Mouse (Mus musculus): Measurements from ENCODE around the gene Fam78a. TPM values are rescaled to one million over a fixed set of nuclear protein-coding genes. Genes with fewer than 3 reads are reported as not detected.

Fam78a gene
- polyA plus RNA-seq, 1 experiment: 0.48 TPM

- no peak for DNase-seq (ENCODE audit: low spot score)
Measured at GRCm38 (mm10) chr2:32102944-32103343, 18.3 kb upstream of the Fam78a start.

- DNase-seq (ENCODE audit: low spot score): no peak
Measured at GRCm38 (mm10) chr2:32096122-32096420, 11.4 kb upstream of the Fam78a start.

DNA sequence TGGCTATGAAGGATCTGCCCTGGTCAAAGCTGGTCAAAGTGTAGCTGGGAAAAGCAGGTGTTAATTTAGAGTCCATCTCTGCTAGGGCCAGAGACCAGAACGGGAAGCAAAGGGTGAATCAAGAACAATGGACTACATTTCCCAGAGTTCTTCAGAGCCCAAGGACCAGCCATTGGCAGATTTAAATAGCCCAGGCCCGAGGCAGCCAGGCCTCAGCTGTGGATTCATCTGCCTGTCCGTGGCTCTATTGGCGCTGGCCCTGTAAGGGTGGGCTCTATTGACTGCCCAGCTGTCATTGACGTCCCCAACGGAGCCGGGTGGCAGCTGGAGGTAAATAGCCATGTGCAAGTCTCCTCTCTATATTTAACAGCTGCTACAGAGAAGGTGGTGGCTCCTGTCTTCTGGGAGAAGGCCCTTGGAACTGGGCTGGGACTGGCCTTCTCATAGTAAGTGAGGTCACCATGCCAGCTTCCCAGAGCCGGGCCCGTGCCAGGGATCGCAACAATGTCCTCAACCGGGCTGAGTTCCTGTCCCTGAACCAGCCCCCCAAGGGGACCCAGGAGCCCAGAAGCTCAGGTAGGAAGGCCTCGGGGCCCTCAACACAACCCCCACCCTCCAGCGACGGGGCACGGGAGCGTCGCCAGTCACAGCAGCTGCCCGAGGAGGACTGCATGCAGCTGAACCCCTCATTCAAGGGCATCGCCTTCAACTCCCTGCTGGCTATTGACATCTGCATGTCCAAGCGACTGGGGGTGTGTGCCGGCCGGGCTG is 10.9 kb upstream of the Fam78a start, which contains the start of gene Plpp7:
Gene Plpp7 (plus strand): TSS at position 178 of the 771 bp plus-strand sequence.
- DNase-seq (ENCODE audit: low spot score): peak; percentile 37

GRCm38 (mm10) chr2:32094001-32094707 is 9.5 kb upstream of the Fam78a start:
- DNase-seq (ENCODE audit: low spot score): no peak

GRCm38 (mm10) chr2:32091956-32092355 is 7.3 kb upstream of the Fam78a start:
- no peak for DNase-seq (ENCODE audit: low spot score)

GRCm38 (mm10) chr2:32090145-32090544 is 5.5 kb upstream of the Fam78a start:
- DNase-seq (ENCODE audit: low spot score): no peak

DNA sequence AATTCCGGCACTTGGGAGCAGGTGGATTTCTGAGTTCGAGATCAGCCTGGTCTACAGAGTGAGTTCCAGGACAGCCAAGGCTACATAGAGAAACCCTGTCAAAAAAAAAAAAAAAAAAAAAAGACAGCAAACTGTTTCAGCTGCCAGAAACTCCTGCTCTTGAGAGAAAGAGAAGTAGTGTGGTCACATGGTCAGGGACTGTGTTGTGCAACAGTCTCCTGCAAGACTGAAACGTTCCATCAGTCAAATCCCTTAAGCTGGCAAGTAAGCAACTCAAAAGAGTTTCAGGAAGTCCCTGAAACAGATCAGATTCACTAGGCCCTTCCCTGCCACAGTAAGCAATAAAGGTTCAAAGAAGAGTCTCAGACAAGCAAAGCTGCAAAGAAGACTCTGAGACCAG is 4.9 kb upstream of the Fam78a start:
- no peak for DNase-seq (ENCODE audit: low spot score)

DNA sequence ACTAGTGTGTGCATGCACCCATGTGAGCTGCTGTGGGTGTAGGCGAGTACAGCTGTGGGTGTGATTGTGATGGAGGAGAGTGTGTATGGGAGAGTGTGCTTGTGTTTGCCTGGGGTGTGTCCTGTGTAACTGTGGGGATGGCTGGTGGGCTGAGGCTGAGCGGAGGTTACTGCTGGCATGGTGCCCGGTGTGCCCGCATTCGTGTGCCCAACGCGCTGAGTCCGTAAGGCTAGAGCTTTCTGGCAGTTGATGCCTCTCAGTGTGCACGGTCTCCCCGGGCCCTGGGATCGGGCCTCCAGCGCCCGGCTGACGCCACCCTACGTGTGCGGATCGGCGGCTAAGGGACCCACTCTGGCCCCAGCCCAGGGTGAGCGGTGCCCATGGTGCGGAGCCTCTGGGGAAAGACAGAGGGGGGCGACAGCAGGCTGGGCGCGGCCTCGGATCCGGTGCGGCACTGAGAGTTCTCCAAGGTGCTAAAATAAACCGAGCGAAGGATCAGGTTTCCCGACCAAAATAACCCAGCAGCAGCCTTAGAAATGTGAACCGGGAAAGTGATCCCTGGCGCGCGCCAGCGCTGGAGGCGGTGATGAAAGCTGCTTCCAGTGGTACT is 3.8 kb upstream of the Fam78a start:
- DNase-seq (ENCODE audit: low spot score): no peak

DNA sequence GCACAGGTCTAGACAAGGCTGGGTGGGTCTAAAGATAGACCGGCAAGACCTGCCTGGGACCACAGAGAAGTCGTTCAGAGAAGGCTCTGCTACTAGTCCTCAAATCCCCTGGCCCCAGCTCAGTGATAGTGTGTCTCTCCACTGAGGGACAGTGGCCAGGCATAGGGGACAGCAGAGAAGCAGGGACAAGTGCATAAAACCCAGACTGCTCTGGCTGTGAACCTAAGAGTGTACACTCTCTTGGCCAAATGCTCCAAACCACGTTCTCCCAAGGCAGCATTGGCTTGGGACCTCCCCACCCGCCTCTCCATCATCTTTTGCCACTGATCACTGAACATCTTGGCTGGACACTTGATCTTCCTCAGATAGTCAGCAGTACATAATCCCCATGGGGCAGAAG is 2.9 kb upstream of the Fam78a start:
- no peak for DNase-seq (ENCODE audit: low spot score)

GRCm38 (mm10) chr2:32085231-32085630 is 574 bp upstream of the Fam78a start:
- DNase-seq (ENCODE audit: low spot score): no peak

GRCm38 (mm10) chr2:32084872-32085199 is 179 bp upstream of the Fam78a start:
- no peak for DNase-seq (ENCODE audit: low spot score)

GRCm38 (mm10) chr2:32083159-32084011 is 1.3 kb downstream of the Fam78a start:
- peak; percentile 36 for DNase-seq (ENCODE audit: low spot score)

GRCm38 (mm10) chr2:32082229-32082628 is 2.4 kb downstream of the Fam78a start:
- DNase-seq (ENCODE audit: low spot score): no peak

- DNase-seq (ENCODE audit: low spot score): no peak
Measured at GRCm38 (mm10) chr2:32081296-32081929, 3.2 kb downstream of the Fam78a start.

DNA sequence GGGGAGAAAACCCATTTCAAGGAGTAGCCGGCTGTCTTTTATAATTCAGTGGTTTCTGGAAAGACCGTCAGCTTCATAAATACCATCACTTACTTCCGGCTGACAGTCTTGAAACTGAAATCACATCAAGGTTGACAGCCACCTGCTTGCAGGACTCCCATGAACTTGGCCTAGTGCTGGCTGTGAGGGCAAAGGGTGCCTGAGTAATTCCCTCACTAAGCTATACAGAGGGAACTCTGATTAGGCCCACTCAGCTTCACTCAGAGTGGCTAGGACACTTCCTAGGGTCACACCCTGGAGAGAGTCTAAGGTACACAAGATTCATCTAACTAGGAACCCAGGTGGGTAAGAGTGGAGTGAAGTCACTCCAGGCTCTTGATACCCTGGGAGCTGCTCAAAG is 4.0 kb downstream of the Fam78a start:
- DNase-seq (ENCODE audit: low spot score): no peak

DNA sequence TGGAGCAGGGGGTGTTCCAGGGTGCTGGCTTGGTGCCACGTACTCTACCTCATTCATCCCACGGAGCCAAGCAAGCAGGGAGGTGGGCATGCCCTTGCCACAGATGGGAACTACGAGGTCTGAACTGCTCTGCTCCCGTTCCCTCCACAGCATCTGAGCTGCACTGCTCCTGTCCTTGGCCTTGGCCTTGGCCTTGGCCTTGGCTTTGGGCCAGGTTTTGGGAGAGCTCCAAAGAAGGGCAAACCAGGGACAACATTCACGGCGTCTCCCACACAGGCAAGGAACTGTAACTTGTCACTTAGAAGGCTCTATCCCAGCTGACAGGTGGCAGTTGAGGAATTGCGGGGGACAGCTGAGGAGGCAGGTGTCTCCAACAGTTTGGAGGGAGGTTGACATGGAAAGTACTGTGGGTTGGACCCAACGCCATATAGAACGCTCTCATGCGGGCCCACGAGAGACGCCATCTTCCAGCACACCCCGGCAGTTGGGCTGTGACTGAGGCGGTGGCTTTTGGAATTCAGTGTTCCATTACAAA is 5.4 kb downstream of the Fam78a start:
- DNase-seq (ENCODE audit: low spot score): no peak

DNA sequence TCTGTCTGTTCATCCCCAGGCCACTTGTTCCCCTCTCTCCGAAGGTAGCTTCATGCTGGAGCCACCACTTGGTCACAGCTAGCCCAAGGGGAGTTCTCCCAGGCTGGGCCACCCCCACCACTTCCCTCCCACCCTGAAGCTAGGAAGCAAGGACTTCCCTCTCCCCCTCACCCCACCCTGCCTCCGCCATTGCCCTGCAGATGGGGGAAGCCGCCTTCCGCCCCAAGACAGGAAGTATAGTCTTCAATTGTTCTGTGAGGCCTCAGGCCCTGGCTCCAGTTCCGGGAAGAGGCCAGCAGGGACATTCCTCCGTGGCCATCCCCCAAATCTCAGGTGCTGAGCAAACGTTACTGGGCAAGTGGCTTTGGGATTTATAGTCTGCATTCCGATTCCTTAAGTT is 6.1 kb downstream of the Fam78a start:
- no peak for DNase-seq (ENCODE audit: low spot score)

- no peak for DNase-seq (ENCODE audit: low spot score)
Measured at GRCm38 (mm10) chr2:32077744-32078143, 6.9 kb downstream of the Fam78a start.

GRCm38 (mm10) chr2:32075368-32075767 is 9.3 kb downstream of the Fam78a start:
- no peak for DNase-seq (ENCODE audit: low spot score)

DNA sequence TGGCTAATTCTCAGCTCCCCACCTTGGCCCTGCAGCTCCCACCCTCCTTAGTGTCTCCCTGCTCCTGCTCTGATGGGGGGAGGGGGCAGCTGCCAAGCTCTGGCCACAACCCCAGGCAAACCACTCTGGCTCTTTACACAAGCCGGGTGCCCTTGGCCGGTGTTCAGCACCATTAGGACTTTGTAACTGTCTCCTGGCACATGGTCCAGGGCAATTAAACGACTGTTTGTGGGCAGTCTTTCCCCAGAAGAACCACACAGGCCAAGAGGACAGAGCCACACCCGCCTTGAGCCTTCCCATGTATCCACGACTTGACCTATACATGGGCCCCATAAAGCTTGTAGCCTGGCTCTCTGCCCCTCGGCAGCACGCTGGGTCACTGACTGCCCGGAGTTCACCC is 10.3 kb downstream of the Fam78a start:
- no peak for DNase-seq (ENCODE audit: low spot score)

- no peak for DNase-seq (ENCODE audit: low spot score)
Measured at GRCm38 (mm10) chr2:32070747-32071146, 13.9 kb downstream of the Fam78a start.
